Mouse (Mus musculus): ENCODE data around the gene Aqp8. TPM values are rescaled to one million over a fixed set of nuclear protein-coding genes. Genes with fewer than 3 reads are reported as not detected.

Gene Aqp8
- not detected in 2 replicates for polyA plus RNA-seq (2015; fragmentation: Nextera tagmentation; extraction: Ambion mirVana)

DNA sequence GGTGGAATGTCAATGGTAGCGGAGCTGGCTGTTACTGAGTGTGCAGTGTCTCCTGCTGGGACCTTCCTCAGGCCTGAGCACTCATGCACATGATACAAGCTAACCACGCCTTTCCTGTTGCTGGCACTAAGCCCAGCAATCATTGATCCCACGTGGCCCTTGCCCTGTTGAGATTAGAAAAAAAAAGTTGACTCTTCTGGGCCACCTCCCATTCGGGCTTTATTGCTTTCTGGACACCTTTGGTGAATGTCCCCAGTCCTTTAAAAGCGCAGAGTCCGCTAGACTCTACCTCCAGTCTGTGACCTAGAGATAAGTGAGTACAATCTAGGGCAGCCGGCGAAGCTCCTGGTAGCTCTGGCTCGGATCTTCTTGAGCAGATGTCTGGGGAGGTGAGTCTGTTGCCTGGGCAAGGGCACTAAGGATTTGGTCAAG is at the start of gene Aqp8:
Gene Aqp8 (plus strand): TSS at position 222 of the 432 bp plus-strand sequence.

DNA sequence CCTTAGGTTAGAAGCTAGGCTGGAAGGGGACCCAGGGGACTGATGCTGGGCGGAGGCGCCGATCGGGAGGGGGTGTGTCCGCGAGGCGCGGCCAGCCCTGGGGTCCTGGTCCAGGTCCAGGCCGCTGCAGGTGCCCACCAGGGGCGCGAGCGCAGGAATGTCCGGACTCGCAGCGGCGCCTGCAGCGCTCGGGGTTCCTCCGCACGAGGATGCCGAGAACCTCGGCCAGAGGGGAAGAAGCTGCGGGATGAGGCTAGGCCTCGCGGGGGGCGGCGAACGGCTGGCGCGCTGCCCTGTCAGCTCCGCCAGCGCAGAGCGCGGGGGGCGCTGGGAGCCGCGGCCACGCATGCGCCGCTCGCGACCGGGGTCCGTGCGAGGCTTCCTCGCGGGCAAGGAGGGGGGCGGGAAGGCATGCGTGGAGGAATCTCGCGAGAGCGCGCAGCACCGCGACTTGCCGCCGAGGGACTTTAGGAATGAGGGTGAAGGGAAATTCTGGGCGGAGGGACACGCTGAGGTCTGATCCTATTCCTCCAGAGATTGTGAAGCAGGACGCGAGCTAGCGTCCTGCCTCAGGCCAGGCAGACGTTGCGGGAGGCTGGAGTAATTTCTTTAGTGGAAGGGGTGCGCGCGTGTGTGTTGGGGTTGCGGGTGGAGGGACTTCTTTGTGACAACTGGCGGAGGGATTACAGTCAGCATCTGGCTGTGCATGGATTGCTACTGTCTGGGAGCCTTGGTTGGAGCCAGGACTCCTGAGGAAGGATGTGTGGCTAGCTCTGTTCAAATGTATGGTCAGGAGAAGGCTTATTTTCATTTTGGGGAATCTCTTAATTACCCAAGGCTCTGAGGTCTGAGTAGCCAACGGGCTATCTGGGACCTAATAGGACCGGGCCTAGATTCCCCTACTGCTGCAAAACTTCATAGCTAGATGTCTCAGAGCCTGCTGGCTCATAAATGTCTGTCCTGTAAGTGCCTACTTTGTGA is 38.4 kb downstream of the Aqp8 start, which contains the start of gene Zkscan2:
Gene Zkscan2 (minus strand): TSS at position 211 of the 981 bp plus-strand sequence.

Other genes starting within 250 kb of the Aqp8 start
- 0.10 TPM in 1 of 2 replicates, not detected in the other for gene Slc5a11, start 247.5 kb upstream of the Aqp8 start, polyA plus RNA-seq (2015; fragmentation: Nextera tagmentation; extraction: Ambion mirVana)
- gene Lcmt1, start 92.5 kb upstream of the Aqp8 start, polyA plus RNA-seq (2015; fragmentation: Nextera tagmentation; extraction: Ambion mirVana) = 25.4 and 27.7 TPM in 2 replicates
- 10.7 and 12.9 TPM in 2 replicates for gene Arhgap17, start 92.4 kb upstream of the Aqp8 start, polyA plus RNA-seq (2015; fragmentation: Nextera tagmentation; extraction: Ambion mirVana)
- 0.57 and 0.62 TPM in 2 replicates for gene Zkscan2, start 38.2 kb downstream of the Aqp8 start, polyA plus RNA-seq (2015; fragmentation: Nextera tagmentation; extraction: Ambion mirVana)

Data from urinary bladder, postnatal 0 days (tissue).